Mouse (Mus musculus): ENCODE data around the gene Dnmt3a.

Gene Dnmt3a

DNA sequence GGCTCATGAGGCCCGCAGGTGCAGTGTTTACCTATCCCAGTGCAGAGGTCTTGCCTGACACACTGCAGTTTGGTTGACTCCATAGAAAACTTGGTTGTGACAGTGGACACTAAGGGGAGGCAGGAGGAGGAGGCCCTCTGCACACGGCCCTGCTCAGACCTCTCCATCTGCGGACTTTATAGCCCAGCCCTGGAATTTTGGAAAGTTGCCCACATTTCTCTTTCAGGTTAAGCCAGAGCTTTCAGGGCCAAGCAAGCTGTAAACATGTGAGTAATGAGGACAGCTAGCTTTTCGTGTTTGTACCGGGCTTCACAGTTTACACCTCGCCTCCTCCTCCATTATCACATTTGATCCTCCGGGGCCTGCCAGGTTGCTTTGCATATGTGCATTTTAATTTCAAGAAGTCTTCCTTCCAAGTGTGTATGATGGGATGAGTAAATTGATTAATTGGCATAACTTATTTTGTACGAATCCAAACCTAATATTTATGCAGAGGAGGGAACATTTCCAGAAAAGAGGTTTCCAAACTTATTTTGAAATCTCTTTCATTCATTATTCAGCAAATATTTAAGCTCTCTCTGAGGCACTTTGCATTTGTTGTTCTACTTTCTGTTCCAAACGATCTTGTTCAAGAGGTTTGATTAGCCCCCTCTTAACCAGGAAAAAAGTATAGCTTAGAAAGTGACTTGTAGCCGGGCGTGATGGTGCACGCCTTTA is 61.0 kb downstream of the Dnmt3a start:
- TF ChIP-seq GATA4 (IDR thresholded peaks at IDR 0.05; ENCODE audit: insufficient replicate concordance, low read length) = no peak

DNA sequence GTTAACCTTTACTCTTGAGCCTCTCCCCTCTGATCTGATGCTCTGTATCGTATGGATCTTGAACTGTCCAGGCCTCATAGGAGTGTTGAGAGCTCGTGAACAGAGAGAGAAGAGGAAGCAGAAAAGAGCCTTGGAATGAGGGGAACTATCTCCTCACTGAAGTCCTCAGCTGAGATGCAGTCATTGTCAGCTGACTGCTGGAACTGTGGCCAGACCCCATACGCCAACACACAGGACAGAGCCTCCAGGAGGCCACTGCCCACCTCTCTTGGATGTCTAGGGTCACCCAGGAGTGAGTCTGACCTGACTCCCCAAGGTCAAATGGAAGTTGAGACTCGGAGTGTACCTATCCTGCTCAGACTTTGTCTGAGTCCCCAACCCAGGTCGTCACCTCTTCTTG is 62.3 kb downstream of the Dnmt3a start:
- TF ChIP-seq GATA4 (IDR thresholded peaks at IDR 0.05; ENCODE audit: insufficient replicate concordance, low read length) = no peak

DNA sequence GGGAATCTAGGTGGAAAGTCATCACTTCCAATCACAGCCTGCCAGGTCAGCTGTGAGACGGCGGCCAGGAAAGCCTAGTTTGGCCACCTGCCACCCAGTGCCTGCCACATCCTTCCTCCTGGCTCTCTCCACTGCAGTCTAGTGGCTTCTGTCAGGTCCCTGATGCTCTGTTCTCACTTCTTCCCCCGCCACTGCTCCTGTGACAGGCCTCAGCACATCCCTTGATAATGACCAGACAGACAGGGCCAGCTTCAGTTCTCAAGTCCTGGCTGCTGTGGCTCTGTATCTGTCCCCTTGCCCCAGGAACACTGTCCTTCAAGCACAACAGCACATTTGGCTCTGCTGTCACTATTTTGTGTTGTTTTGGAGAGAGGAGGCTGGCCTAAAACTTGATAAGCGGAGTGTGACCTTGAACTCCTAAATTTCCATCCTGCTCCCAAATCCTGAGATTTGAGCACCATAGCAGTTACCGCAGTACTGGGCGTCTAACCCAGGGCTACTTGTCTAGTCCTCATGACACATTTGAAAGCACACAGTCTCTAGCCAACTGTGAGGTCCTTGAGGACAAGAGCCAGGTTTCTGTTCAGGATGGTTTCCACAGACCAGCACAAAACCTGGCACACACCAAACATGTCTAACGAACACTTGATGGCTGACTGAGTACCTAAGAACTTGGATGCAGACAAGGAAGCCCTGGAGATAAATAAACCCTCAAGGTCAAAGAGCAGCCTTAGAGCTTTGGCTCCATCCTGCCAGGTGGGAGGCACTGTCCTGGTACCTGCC is 63.1 kb downstream of the Dnmt3a start:
- TF ChIP-seq GATA4 (IDR thresholded peaks at IDR 0.05; ENCODE audit: insufficient replicate concordance, low read length) = no peak; the same call in 1 of the 2 replicates

DNA sequence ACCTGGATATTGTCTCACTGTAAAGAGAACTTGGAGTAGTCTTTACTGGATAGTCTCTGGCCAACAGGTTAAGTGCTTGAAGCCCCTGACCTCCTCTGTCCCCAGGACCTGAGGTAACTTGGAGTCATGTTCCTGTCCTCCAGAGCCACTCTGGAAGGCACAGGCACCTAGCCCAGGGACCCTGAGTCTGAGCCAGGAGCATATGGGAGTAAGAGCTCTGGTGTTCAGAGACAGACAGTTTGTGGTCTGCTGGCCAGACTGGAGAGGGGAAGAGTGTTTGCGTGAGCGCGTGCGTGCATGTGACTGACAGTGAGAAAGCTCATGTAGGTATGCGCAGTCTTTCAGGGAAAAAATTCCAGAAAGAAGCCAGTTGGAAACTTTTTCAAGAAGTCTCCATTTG is 64.2 kb downstream of the Dnmt3a start:
- no peak for TF ChIP-seq GATA4 (IDR thresholded peaks at IDR 0.05; ENCODE audit: insufficient replicate concordance, low read length)

DNA sequence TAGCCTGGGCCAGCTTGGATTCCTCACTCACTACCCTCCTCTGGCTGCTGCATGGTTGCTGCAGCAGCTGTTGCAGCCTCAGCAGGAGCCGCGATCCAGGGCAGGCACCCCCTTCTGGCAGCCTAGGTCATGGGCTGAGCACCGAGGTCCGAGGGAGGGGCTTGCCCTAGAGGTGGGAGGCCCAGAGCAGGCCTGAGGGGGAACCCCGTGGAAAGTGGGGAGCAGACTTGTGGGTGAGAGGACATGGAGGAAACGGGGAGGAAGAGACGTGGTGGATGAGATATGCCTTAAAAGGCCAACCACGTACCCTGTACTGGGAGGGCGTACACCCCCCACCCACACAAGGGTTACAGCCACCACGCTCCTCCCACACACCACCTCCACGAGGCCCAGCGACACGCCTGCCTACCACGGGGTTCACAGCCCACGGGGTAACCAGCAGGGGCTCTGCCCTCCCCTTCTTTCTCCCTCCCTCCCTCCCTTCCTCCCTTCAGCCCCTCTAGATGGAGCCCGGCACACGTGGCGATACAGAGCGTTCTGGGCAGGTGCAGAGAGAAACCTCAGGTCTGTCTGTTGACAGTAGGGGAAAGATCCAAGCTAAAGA is 65.2 kb downstream of the Dnmt3a start:
- no peak for TF ChIP-seq GATA4 (IDR thresholded peaks at IDR 0.05; ENCODE audit: insufficient replicate concordance, low read length)

GRCm38 (mm10) chr12:3871637-3872036 is 65.8 kb downstream of the Dnmt3a start:
- TF ChIP-seq GATA4 (IDR thresholded peaks at IDR 0.05; ENCODE audit: insufficient replicate concordance, low read length) = peak; percentile 36; the same call in 1 of the 2 replicates

- TF ChIP-seq GATA4 (IDR thresholded peaks at IDR 0.05; ENCODE audit: insufficient replicate concordance, low read length) = no peak
These were observed 66.8 kb downstream of the Dnmt3a start for GRCm38 (mm10) chr12:3872410-3873230.

- TF ChIP-seq GATA4 (IDR thresholded peaks at IDR 0.05; ENCODE audit: insufficient replicate concordance, low read length) = no peak
These were observed 69.7 kb downstream of the Dnmt3a start for GRCm38 (mm10) chr12:3875474-3875873.

DNA sequence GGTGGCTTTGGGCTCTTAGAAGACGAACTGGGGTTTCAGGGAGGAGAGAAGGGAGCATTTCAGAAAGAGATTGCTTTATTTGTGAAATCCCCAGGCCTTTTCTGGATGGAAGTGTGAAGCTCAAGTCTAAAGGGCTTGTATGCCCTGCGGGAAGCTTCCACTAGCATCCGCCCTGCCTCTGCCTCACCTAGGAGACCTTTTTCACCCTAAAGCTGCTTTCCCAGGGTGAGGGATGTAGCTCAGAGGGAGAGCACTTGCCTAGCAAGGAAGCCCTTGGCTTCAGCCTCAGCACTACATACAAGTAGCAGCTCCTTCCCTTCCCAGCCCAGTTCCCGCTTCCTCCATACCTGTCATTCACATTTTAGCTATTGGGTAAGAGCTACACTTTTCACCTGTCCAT is 71.6 kb downstream of the Dnmt3a start:
- no peak for TF ChIP-seq GATA4 (IDR thresholded peaks at IDR 0.05; ENCODE audit: insufficient replicate concordance, low read length)

- no peak for TF ChIP-seq GATA4 (IDR thresholded peaks at IDR 0.05; ENCODE audit: insufficient replicate concordance, low read length)
These were observed 75.7 kb downstream of the Dnmt3a start for GRCm38 (mm10) chr12:3881474-3881873.

GRCm38 (mm10) chr12:3884892-3885493 is 79.2 kb downstream of the Dnmt3a start:
- no peak for TF ChIP-seq GATA4 (IDR thresholded peaks at IDR 0.05; ENCODE audit: insufficient replicate concordance, low read length)

DNA sequence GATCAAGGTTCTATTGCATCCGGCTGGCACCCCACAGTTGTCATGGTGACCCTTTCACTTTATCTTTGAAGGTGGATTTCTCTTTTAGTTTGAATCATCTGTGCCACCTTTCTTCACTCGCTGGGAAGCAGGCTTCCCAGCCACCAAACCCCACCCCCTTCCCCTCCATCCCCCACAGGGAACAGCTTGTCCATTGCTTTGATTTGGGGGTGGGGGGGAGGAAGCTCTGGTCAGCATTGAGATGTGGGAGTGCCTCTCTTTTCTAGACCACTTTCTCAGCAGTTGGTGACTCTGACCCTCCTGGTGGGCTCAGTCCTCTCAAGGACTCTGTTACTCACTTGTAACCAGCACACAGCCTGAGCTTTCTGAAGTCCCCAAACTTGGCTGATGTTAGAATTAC is 80.8 kb downstream of the Dnmt3a start:
- TF ChIP-seq GATA4 (IDR thresholded peaks at IDR 0.05; ENCODE audit: insufficient replicate concordance, low read length) = no peak

DNA sequence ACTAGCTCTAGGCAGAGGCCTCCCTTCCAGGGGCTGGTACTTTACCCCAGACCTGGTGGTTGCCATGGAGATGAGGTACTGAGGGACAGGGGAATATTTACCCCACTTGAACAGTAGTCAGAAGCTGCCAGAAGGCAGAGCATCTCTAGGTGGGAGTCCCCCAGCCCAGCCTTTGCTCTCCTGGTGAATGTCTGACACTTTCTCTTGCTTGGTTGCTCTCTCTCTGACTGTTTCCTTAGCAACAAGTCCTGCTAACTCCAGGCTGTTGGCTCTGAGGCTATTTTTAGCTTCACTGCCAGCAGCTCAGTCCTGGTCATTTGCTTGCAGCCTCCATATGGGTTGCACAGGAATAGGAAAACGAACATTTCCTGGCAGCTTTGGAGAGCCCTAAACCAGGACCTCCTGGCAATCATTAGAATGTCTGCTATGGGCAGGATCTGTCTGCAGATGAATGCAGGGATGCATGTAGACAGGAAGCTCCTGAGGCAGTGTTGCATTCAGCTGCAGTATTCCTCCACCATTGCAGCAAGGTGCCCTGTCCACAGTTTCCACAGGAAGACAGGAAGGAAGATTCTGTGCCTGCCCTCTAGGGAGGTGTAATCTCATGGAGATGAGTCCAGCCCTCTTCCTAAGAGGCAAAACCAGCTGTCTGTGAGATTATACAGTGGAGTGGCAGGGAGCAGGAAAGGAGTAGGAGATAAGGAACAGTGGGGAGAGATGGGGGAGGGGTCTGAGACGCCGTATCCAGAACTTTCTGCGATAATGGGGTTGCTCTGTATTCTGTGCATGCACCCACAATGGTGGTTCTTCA is 81.9 kb downstream of the Dnmt3a start:
- peak; percentile 91 for TF ChIP-seq GATA4 (IDR thresholded peaks at IDR 0.05; ENCODE audit: insufficient replicate concordance, low read length)
